7 mouse cellular contexts compared by ENCODE assay signal in the genomic region with DNA sequence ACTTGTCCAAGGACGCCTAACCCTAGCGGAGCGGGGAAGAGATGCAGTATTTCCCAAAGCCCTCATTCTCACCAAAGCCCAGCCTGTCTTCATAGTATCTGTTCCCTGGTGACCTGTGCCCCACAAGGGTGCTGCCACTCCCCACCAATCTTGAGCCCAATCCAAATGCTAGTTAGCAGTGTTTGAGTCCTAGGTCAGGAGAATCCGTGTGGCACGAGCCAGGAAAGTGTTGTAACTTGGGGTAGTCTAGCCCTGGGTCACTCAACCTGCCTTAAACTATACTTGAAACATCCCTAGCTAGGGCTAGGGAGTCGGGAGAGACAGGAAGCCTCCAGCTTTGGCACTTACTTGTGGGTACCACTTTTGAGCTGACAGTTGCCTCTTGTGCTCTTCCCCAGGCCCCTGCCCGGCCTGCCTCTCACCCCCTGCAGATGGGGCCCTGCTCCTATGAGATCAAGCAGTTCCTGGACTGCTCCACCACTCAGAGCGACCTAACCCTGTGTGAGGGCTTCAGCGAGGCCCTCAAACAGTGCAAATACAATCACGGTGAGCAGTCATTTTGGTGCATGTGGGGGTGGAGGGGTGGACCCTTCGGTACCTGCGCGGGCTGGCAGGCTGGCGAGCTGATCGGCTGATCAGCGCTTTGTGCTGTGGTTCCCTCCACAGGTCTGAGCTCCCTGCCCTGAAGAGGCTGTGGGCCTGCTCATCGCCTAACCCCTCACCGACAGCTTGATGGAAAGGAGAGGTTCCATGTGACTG. TPM values are rescaled to one million over a fixed set of nuclear protein-coding genes. Genes with fewer than 3 reads are reported as not detected.
DNase-seq lines count a peak whose midpoint lies in the region; ATAC-seq and TF ChIP-seq lines count a peak whose summit lies in the region.

No protein-coding gene starts in this region.

- no peaks in the 10 kb centered on the region for H3K36me3 ChIP-seq in kidney, adult 2 months (ENCODE audit: control insufficient read depth, insufficient read depth, low read length)
- H3K36me3 ChIP-seq in liver, embryonic 15.5 days (replicated peaks) = peaks cover 15% of the 10 kb centered on the region

- peak overlapping the region; percentile 67 for H3K9ac ChIP-seq in liver, embryonic 15.5 days

- no peaks in the 10 kb centered on the region for H3K27me3 ChIP-seq in kidney, adult 2 months (replicated peaks; ENCODE audit: control insufficient read depth, insufficient read depth, low read length)
- H3K27me3 ChIP-seq in liver, embryonic 15.5 days = peaks cover 30% of the 10 kb centered on the region

- 43% methylated on average over 18 of the region's 18 CpGs for WGBS in kidney, adult 2 months
- WGBS in liver, embryonic 15.5 days (ENCODE audit: insufficient replicate concordance) = 62% methylated on average over 18 of the region's 18 CpGs

- H3K4me3 ChIP-seq in kidney, adult 2 months (ENCODE audit: insufficient read depth, low read depth, low read length) = peak overlapping the region; percentile 89
- H3K4me3 ChIP-seq in liver, embryonic 15.5 days (replicated peaks) = peak overlapping the region; percentile 71

- peak; percentile 58 for DNase-seq in kidney, adult 2 months
- no peak for DNase-seq in kidney, postnatal 4 days
- DNase-seq in ES-CJ7 (ENCODE audit: low read depth, low spot score) (peak; percentile 77), adipocyte (ENCODE audit: low spot score) (peak; percentile 66)
- DNase-seq in left cerebral cortex, adult 18-20 months (ENCODE audit: low spot score in 2 of 2) = no peak

- peak overlapping the region; percentile 1; the same call in 1 of the 2 replicates for H3K27ac ChIP-seq in kidney, adult 2 months (ENCODE audit: insufficient read depth, low read depth, low read length)
- H3K27ac ChIP-seq in liver, embryonic 15.5 days (replicated peaks) = peak overlapping the region; percentile 93

- ATAC-seq in liver, embryonic 15.5 days (ENCODE audit: insufficient read depth) = no peak
- no peak for ATAC-seq in megakaryocyte progenitor cell, adult 5-6 weeks (replicated peaks; ENCODE audit: poor library complexity)

- TF ChIP-seq CTCF in kidney, adult 2 months (conservative IDR thresholded peaks at IDR 0.05; ENCODE audit: insufficient read depth, insufficient read length, low read depth, low read length) = no peak

- H3K4me2 ChIP-seq in liver, embryonic 15.5 days = peak overlapping the region; percentile 97

- peaks cover 8% of the 10 kb centered on the region for H3K4me1 ChIP-seq in kidney, adult 2 months (ENCODE audit: control insufficient read depth, insufficient read depth, low read length)
- H3K4me1 ChIP-seq in liver, embryonic 15.5 days (replicated peaks) = peaks cover 71% of the 10 kb centered on the region

- no peaks in the 10 kb centered on the region for H3K9me3 ChIP-seq in liver, embryonic 15.5 days (replicated peaks)

- no peak for TF ChIP-seq POLR2A in kidney, adult 2 months (IDR thresholded peaks at IDR 0.05; ENCODE audit: low read depth, low read length)

RNA-seq across cellular contexts. Expression of a gene that starts 0.8 kb away (rescaled TPM):
- 21.5 and 23.9 TPM in 2 replicates for polyA plus RNA-seq in kidney, adult 2 months (2012; rRNA removed)
- 2.4 and 3.1 TPM in 2 replicates for polyA plus RNA-seq in liver, embryonic 15.5 days (2015; fragmentation: Nextera tagmentation; extraction: Ambion mirVana)
- total RNA-seq in megakaryocyte progenitor cell, adult 5-6 weeks (2015) = 0.57 TPM in 1 of 2 replicates, not detected in the other
- 10.1 TPM in 1 of 2 replicates, not detected in the other for total RNA-seq in megakaryocyte progenitor cell, adult 5-6 weeks (2017)
- 1 to 10 TPM; 2.8 to 3.0 TPM for total RNA-seq in left cerebral cortex, adult 18-20 months (2021)

RNA-seq across cellular contexts. Expression of a gene that starts 3.4 kb away (rescaled TPM):
- polyA plus RNA-seq in kidney, adult 2 months (2012; rRNA removed) = 1.3 and 1.4 TPM in 2 replicates
- 25.1 and 27.1 TPM in 2 replicates for polyA plus RNA-seq in liver, embryonic 15.5 days (2015; fragmentation: Nextera tagmentation; extraction: Ambion mirVana)
- not detected in 2 replicates for total RNA-seq in megakaryocyte progenitor cell, adult 5-6 weeks (2015)
- not detected in 2 replicates for total RNA-seq in megakaryocyte progenitor cell, adult 5-6 weeks (2017)
- not detected for total RNA-seq in left cerebral cortex, adult 18-20 months (2021)

RNA-seq across cellular contexts. Expression of a gene that starts 4.2 kb away (rescaled TPM):
- polyA plus RNA-seq in kidney, adult 2 months (2012; rRNA removed) = 1,587 and 1,621 TPM in 2 replicates
- polyA plus RNA-seq in liver, embryonic 15.5 days (2015; fragmentation: Nextera tagmentation; extraction: Ambion mirVana) = 117 and 142 TPM in 2 replicates
- 54.0 and 55.0 TPM in 2 replicates for total RNA-seq in megakaryocyte progenitor cell, adult 5-6 weeks (2015)
- 33.1 and 34.4 TPM in 2 replicates for total RNA-seq in megakaryocyte progenitor cell, adult 5-6 weeks (2017)
- total RNA-seq in left cerebral cortex, adult 18-20 months (2021) = 100 to 1,000 TPM; 416 to 479 TPM

RNA-seq across cellular contexts. Expression of a gene that starts 5.8 kb away (rescaled TPM):
- 1.2 and 3.8 TPM in 2 replicates for polyA plus RNA-seq in kidney, adult 2 months (2012; rRNA removed)
- polyA plus RNA-seq in liver, embryonic 15.5 days (2015; fragmentation: Nextera tagmentation; extraction: Ambion mirVana) = 6.4 and 9.1 TPM in 2 replicates
- total RNA-seq in megakaryocyte progenitor cell, adult 5-6 weeks (2015) = 1.5 TPM in 1 of 2 replicates, not detected in the other
- total RNA-seq in megakaryocyte progenitor cell, adult 5-6 weeks (2017) = not detected in 2 replicates
- not detected for total RNA-seq in left cerebral cortex, adult 18-20 months (2021)

RNA-seq across cellular contexts. Expression of a gene that starts 15.7 kb away (rescaled TPM):
- 34.6 and 37.7 TPM in 2 replicates for polyA plus RNA-seq in kidney, adult 2 months (2012; rRNA removed)
- 63.7 and 64.5 TPM in 2 replicates for polyA plus RNA-seq in liver, embryonic 15.5 days (2015; fragmentation: Nextera tagmentation; extraction: Ambion mirVana)
- 66.3 and 72.0 TPM in 2 replicates for total RNA-seq in megakaryocyte progenitor cell, adult 5-6 weeks (2015)
- 77.3 and 86.5 TPM in 2 replicates for total RNA-seq in megakaryocyte progenitor cell, adult 5-6 weeks (2017)
- 10 to 100 TPM; 74.5 to 79.4 TPM for total RNA-seq in left cerebral cortex, adult 18-20 months (2021)

Comparison
In these comparisons a context has a peak if more than half of its experiments do, and no peak if none do; other contexts are left out.
1. DNase-seq: peak in kidney, adult 2 months (single experiment), ES-CJ7 (single experiment) and adipocyte (single experiment); none in kidney, postnatal 4 days (0 of 2) and left cerebral cortex, adult 18-20 months (0 of 2).
2. RNA of a gene that starts 4.2 kb away (total RNA-seq): 416 to 479 TPM in left cerebral cortex, adult 18-20 months; 33.1 to 55.0 TPM in megakaryocyte progenitor cell, adult 5-6 weeks; every median in the first group is over 4 times any median in the second.